Mouse (Mus musculus): ENCODE data around the gene Exoc5.
"Not testable (repeated sequence)": the region's sequence is repeated elsewhere in the genome, so short reads cannot be mapped to it uniquely, and the experiment has no call there.

Gene Exoc5

DNA sequence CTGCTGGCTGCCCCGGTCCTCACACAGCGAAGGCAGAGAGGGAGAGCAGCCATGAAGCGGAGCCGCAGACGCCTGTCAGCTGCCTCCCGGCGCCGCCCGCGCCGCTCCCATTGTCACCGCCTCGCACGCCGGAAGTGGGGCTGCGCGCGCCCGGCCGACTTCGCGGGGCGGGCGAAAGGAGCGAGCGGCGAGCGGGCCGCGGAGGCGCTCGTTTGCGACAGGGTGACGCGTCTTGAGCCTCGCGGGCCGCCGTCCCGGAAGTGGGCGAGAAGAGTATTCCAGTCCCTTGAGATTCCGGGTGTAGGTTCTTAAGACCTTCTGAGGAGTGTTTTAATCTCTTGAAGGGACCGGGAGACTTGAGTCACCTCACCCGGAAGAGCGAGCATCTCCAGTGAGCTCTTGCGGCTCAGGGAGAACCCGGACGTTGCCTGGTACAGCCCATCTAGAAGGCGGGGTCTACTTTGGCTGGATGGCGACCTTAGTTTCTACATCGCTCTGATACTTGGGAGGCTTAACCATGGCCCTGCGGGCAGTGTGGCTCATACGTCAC, at the start of gene Exoc5:
TSS of gene Exoc5 (minus strand) at position 380 of the 550 bp plus-strand sequence.
- DNase-seq (ENCODE audit: low spot score in 2 of 2): peak; percentile 97 to 98

DNA sequence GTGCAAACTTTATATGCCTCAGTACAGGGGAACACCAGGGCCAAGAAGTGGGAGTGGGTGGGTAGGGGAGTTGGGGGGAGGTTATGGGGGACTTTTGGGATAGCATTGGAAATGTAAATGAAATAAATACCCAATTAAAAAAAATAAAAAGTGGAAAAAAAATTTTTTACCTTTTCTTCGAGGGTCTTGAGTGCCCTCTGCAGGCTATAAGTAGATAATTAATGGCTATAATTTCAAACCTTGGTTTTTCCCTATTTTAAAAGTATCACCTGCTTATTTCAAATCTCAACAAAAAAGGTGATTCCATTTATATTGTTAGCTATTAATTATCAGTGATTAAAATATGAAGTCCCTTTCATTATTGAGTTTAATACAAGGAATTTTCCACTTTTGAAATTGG, 25.3 kb upstream of the Exoc5 start:
- DNase-seq (ENCODE audit: low spot score in 2 of 2): not testable (repeated sequence)

DNA sequence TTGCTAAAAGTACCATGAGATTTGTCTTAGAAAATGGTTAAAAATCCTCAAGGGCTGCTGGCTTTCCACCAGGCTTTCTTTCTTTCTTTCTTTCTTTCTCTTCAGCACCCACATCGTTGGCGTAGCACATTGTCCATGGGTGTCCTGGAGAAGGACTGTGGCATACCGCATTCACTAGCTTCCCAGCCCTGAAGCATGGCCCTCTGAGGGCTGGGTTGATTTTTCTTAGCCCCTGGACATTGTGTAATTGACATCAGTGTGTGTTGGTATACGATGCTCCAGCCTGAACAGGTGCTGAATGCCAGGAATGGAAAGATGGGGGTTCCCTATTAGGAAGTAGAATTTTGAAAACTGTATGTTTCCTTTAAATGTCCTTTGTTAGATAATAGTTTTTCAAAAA, 24.8 kb upstream of the Exoc5 start:
- DNase-seq (ENCODE audit: low spot score in 2 of 2): no peak

DNA sequence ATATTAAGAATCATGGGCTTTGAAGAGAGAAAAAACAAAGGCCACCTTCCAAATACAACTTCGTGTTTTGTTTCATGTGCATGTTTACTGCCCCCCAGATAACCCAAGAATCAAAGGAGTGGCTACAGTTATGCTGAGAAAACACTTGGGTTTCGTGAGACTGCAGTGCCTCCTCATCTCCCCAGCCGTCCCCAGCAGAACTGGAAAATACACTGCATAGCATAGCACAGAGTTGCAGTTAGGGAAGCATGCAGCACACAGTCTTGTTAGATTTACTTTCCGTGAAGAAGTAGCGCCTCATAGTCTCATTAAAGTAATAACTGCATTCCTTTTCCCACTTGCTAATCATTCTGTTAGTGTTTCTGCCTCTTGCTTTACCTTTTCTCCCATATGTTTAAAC, 23.6 kb upstream of the Exoc5 start:
- DNase-seq (ENCODE audit: low spot score in 2 of 2): no peak

DNA sequence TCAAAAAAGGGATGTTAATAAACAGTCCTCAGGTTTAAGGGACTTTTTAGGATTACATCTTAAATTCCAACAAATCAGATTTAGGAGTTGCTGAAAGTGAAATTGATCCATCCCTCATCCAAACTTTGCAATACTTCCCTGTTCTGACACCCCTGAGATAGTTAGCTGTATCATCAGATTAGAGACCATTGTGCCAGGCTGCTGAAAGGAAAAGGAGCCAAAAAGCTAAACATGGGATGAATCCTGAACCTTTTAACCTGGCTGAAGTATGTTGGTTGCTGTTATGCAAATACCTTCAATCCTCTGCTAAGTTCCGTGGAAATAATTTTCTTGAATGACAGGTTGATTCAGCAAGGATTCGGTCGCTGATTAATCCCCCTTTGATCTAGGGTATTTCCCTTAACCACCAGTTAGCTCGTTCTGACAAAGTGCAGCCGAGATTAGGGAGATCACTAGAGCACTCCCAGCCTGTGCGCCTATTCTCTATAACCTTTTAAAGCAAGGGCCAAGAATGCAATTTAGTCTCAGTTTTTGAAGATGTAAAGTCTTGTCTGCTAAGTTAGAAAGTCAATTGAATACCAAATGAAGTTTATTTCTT, 23.1 kb upstream of the Exoc5 start:
- DNase-seq (ENCODE audit: low spot score in 2 of 2): no peak

DNA sequence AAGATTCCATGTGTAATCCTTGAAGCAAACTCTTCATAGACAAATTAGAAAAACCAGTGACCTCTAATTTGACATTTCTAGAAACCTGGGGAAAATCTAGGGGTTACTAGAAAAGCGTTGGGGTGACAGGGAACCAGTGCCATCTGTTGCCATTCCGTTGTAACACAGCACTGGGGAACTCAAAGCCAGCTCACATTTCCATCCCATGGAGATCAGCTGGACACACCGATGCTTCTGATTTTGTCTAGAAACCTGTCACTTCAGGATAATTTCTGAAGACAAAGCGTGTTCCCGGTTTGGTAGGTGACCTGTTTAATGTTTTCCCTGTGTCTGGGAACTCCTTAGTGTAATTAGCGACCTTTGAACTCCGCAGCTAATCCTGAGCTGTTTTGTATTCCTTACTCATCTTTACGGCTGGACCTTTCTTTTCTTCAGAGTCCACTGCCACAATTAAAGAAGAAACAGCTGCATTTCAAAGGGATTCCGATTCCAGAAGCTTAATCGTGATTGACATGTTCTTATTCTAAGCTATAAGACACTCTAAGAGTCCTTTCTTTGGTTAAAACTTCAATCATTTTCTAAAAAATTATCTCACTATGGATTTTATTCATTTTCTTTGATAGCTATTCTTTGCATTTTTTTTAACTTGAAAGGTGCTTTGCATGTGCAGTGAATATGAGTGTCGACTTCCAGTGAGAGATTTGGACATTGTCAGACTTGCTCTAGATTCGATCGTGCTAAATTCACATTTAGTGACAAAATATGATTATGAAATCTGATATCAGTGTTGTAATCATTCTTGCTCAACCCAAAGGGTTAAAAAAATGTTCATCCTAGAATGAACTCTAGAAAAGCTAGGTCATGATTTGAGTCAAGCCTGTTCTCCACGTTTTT, 21.9 kb upstream of the Exoc5 start:
- no peak for DNase-seq (ENCODE audit: low spot score in 2 of 2)

DNA sequence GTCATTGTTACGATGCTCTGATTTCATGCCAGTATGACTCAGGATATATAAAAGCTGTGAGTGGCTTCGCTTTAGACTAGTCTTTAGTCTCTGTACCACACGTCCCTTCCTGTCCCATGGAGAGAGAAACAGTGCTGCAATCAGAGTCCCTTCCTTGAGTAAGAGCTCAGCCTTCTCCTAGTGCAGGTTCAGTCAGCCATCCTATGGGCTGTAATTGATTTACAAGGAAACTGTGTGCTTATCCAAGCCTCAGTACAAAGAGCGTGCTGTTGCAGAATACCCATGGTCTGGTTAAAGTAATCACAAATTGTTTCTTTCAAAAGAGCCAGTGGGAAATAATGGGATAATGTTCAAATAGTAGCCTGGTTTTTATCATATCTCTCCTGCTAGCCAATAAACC, 20.1 kb upstream of the Exoc5 start:
- no peak for DNase-seq (ENCODE audit: low spot score in 2 of 2)

DNA sequence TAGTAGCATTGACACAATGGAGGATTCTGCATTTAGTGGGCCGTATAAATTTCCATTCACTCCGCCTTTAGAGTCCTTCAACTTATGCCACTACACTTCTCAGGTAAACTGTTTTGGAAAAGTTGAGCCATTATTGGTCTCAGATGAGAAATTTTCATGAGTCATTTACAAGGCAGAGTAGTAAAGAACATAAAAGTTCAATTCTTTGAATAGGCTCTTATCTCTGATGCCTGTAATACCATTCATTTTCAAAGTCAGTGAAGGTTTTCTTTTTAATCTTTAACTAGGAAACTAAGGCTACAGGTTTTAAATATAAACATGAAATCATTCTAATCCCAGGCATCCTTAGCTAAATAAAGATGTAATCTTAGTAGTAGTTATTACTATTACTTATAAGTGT, 12.4 kb upstream of the Exoc5 start:
- no peak for DNase-seq (ENCODE audit: low spot score in 2 of 2)

DNA sequence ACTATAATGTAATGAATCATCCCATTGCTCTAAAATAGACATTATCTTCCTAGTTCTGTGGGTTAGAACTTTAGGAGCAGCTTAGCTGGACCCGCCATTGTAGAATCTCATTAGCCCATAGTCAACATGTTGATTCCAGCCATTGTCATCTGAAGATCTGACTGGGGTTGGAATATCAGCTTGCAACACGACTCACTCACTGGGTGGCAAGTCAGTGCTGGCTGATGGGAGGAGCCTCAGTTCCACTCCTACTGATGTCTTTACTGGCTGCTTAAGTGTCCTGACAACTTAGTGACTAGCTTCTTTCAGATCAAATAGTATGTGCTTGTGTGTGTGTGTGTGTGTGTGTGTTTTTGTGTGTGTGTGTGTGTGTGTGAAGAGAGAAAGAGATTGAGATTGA, 7.9 kb upstream of the Exoc5 start:
- DNase-seq (ENCODE audit: low spot score in 2 of 2): no peak

DNA sequence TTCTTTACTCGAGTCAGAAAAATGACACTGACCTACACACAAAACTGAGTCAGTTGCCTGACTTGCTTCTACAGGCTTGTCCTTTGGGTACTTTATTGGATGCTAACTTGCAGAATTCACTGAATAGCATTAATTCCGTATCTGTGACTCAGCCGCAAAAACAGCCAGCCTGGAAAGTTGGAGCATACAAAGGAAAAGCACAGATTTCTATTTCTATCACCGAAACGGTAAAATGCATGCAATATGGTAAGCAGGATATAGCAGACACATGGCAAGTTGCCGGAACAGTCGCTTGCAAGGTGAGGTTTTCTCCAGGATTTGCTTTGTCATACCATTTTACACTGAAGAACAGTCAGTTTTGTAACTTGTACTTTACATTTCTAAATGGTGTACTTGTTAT, 7.4 kb upstream of the Exoc5 start:
- DNase-seq (ENCODE audit: low spot score in 2 of 2): no peak

DNA sequence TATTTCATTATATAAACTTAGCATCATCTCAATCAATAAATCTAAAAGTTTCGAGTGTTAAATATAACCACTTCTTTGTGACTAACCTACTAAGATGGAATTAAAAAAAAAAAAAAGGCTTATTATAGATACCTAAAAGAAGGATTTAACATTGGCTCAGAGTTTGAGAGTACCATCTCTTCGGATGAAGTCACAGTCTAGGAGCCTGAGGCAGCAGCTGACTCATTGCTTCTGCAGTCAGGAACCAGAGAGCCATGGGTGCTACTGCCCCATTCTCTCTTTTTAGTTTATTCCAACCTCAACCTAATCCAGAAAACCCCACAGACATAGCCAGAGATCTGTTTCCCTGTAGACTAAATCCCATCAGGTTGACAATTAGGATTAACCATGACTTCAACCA, 6.4 kb upstream of the Exoc5 start:
- DNase-seq (ENCODE audit: low spot score in 2 of 2): no peak

DNA sequence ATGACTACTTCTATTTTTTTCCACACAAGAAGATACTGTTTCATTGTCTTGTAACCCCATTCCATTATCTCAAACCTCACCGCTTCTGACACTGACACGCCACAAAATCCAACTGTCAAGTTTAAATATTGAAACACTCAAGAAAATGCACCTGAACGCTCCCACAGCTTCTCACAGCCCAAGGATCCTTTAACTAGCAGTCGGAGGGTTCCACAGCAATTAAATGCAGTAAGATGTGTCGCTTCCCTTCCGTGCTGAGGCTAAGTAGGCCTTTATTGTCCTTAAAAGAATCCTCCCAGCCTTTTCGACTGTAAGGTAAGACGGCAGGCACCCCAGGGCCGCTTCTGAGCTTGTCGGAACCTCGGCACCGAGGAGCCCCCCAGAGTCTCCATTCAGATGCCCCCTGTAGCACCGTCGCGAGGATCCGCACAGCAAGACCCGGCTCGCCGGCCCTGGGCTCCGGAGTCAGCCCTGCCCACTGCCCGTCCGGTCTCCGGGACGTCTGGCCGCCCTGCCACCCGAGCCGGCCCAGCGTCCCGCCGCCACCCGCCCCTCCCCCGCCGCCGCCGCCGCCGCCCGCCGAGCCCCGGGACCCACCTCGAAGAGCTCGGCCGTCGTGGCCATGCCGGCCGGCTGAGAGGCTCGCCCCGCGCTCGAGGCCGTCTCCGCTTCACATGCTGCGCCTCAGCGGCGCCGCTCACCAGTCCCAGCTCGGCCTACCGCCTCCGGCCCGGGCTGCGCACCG, 752 bp downstream of the Exoc5 start, which contains the start of gene Ap5m1:
TSS of gene Ap5m1 (plus strand) at position 569 of the 745 bp plus-strand sequence.
- peak; percentile 44 to 52 for DNase-seq (ENCODE audit: low spot score in 2 of 2)

DNA sequence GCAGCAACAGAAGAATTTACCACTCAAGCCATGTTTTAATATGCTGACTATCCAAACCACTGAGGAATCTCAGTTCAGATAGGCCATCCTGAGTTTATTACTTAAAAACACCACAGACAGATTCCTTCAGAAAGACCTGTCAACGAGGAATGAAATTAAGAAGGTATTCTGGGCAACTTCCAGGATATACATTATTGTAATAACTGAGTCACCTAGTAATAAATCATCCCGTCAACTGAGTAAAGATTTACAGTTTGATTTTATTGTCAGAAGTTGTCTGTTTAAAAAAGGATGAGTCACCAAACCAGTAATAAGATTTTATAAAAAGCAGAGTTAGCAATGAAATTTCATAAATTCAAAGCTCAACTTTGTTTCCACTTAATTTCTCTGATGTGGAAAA, 2.6 kb downstream of the Exoc5 start:
- DNase-seq (ENCODE audit: low spot score in 2 of 2): no peak

DNA sequence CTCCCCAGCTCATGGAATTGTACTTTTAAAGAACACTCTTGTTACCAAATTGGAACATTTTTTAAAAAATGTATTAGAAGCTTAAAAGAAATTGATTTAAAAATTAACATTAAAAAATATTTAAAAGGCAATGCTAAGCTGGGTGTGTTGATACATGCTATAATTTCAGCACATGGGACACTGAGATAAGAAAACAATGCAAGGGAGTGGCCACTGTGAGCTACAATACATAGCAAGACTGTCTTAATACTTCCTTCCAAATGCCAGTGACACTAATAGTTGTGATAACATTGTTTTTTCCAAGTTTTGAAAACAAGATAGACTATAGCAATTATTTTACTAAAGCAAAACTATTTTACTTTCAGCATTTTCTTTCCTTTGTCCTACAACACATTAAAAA, 17.0 kb downstream of the Exoc5 start:
- DNase-seq (ENCODE audit: low spot score in 2 of 2): no peak

DNA sequence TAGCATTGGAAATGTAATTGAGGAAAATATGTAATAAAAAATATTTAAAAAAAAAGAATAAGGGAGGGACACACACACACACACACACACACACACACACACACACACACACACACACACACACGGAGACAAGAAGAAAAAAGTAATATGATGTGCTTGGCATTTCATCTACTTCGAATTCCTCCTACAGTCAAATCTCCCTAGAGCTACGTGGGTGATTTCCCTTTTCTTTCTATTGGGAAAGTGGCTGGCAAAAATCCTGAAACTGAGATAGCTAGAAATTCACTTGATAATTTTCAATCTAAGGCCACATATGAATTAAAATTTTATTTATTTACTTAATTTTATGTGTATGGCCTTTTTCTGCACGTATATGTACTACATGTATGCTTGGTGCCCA, 20.8 kb downstream of the Exoc5 start:
- DNase-seq (ENCODE audit: low spot score in 2 of 2): no peak

DNA sequence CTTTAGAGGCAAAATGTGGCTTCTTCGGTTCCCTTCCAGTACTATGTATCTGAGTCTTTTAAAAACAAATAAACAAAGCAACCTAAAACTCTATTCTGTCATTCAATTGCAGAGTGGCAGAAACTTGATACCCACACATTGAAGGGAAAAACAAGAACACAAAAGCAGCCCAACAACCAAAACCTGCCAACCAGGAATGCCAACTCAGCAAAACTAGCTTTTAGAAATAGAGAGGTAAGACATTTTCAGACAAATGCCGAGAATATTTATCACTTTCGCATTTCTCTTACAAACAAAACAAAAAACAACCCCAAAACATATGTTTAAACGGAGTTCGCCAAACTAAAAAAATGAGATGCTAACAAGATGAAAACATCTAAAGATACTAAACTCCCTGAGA, 37.5 kb downstream of the Exoc5 start:
- no peak for DNase-seq (ENCODE audit: low spot score in 2 of 2)

DNA sequence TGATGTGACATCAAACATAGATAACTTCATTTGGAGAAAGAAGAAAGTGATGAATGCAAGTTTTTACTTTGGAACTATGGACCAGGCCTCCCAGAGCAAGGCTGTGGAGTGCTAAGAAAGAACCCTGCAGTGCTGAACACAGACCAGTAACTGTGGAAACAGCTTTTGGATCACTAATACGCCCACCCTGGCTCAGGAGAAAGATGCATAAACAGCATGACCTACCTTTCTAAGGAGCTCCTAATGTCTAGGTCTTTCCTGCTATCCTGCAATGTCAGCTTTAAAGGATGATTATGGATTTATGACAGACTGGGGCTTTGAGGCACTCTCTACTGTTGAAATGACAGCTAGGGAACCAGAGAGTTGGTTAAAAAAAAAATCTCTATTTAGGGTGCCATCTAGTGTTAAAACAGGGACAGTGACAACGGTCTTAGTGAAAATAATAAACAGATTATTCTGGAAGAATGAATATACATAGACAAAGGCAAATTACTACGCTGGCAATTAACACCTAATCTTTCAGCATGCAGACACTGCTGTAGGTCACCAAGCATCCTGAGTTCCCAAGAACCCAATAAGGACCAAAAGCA, 38.6 kb downstream of the Exoc5 start:
- DNase-seq (ENCODE audit: low spot score in 2 of 2): no peak

DNA sequence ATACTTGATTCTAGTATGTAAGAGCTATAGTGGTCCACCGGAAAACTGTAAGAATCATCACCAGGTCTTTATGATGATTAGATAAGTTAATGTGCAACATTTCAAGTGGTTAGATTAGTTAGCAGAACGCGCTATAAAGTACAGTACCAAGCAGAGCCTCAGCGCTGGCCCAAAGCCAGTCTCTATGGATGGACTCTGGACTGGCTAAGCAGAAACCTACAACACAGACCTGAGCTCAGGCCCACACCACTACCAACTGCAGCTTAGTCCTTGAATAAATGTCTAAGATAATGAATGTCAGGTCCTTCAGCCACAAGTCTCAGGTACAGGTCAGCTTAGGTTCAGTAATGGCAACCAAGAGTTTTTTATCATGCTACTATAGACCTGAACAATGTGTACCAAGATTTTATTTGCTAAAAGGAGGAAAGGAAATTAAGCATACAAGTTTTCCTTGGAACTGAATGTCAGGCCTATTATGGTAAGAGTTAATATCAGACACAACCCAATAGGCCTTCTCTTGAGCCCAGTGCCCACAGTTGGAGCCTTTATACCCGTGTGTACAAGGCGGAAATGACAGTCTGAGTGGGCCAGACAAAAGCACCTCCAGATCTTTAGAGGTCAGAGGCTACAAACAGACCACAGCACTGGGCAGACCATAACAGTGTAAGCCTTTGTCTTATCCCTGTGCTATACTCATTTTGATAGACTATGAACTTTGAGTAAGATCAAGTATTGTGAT, 39.2 kb downstream of the Exoc5 start:
- no peak for DNase-seq (ENCODE audit: low spot score in 2 of 2)

DNA sequence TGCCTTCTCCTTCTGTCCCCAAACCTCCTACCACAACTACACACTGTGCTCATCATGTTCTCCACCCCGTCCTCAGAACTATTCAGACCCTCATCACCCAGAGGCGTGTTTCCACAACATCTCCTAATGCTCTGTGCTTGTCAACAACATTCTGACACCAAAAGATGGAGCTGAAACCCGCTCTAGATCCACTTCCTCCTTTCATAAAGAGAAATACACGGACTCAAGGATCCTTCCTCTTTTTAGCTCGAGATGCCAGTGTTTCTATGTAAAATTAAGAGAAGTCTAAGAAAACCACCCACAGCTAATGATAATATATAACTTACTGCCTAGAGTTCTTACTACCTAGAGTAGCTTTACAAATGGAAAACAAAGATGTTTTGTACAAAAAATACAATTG, 46.7 kb downstream of the Exoc5 start:
- no peak for DNase-seq (ENCODE audit: low spot score in 2 of 2)

DNA sequence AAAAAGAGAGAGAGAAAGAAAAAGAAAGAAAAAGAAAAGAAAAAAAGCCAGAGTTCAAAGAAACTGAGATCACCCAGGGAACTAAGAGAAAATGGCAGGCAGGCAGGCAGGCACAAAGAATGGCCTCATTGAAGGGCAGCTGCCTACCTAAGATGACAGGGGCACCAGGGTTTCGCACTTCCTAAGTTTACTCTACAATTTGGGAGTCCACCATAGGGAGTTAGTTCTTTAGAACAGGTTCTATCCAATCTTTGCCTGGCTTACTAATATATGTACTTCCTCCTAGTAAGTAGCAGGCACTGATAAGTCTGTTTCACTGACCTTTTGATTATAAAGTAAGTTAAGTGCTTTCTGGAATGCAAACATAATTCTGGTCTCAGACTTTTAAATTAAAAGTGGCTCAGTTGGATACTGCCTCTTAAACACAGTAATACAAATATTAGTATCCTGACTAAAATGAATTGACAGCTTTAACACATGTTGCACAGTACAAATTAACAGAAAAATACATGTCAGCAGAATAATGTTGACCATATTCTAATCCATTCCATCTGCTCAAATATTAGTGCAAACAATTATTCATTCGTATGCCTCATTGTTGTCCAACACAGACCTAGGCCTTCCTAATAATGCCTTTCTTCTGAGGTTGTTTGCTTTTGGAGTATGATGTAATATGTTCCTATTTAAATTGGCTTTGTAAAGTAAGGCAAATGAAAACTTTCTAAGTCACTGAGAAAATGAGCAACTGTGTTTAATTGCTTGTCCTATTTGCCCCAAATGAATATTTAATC, 57.9 kb downstream of the Exoc5 start:
- DNase-seq (ENCODE audit: low spot score in 2 of 2): no peak

Measured in right cerebral cortex, postnatal 10 days (tissue).